Mouse (Mus musculus): ENCODE data around the gene Tgds.

- no peak for TF ChIP-seq CTCF (IDR thresholded peaks at IDR 0.05; ENCODE audit: low read depth)
- TF ChIP-seq EP300 (IDR thresholded peaks at IDR 0.05; ENCODE audit: low read depth) = no peak
These were observed 4.9 kb upstream of the Tgds start for GRCm38 (mm10) chr14:118137487-118137886.
